Mouse (Mus musculus) limb, embryonic 12.5 days (tissue): ENCODE data around the gene Cdk4. TPM values are rescaled to one million over a fixed set of nuclear protein-coding genes. Genes with fewer than 3 reads are reported as not detected.

Experiments
- ATAC-seq: fragments of 200-750 bp; cut with Nextera tagmentation; 2 replicates; pipeline ENCODE4 v1.8.0; 2017; ENCODE audit warnings: low read depth, moderate TSS enrichment; ENCODE audit not compliant: insufficient number of reproducible peaks, insufficient read depth, low FRiP score, low TSS enrichment
- H3K27ac ChIP-seq: fragments of 300-500 bp; sonication (generic); 2 replicates; pipeline ENCODE4 v1.5.1; 2016; ENCODE audit warnings: mild to moderate bottlenecking, moderate library complexity
- H3K27me3 ChIP-seq: fragments of 300-500 bp; sonication (generic); 2 replicates; pipeline ENCODE4 v1.6.1; 2016; ENCODE audit warnings: mild to moderate bottlenecking, moderate library complexity
- H3K36me3 ChIP-seq: fragments of 300-500 bp; sonication (generic); 2 replicates; pipeline ENCODE4 v1.6.1; 2016; ENCODE audit warnings: mild to moderate bottlenecking, moderate library complexity
- H3K4me1 ChIP-seq: fragments of 300-500 bp; sonication (generic); replicated peaks from 2 replicates; pipeline ENCODE4 v1.6.1; 2016
- H3K4me2 ChIP-seq: fragments of 300-500 bp; sonication (generic); 2 replicates; pipeline ENCODE4 v1.6.1; 2016; ENCODE audit warnings: mild to moderate bottlenecking, moderate library complexity
- H3K4me3 ChIP-seq: fragments of 300-500 bp; sonication (generic); replicated peaks from 2 replicates; pipeline ENCODE4 v1.5.1; 2016; ENCODE audit warnings: mild to moderate bottlenecking
- H3K9ac ChIP-seq: fragments of 300-500 bp; sonication (generic); replicated peaks from 2 replicates; pipeline ENCODE4 v1.6.1; 2016; ENCODE audit warnings: mild to moderate bottlenecking, moderate library complexity
- H3K9me3 ChIP-seq: fragments of 300-500 bp; sonication (generic); 2 replicates; pipeline ENCODE4 v1.6.1; 2016; ENCODE audit warnings: mild to moderate bottlenecking, moderate library complexity
- WGBS: fragments of 180-500 bp; shearing (Covaris S2); methylation state at CpG from one replicate; pipeline ENCODE4 v1.1.7; 2016; 5-methylcytosine and 5-hydroxymethylcytosine counted together
- polyA plus RNA-seq: library from polyadenylated mRNA; unstranded; fragments of >200 nt; fragmentation: Nextera tagmentation; extraction: Ambion mirVana; gene quantifications from 2 replicates; pipeline ENCODE4 v1.2.1, GENCODE M21; 2016

Cdk4 gene
- polyA plus RNA-seq, 1 experiment from 2014 or later, result 2,376 TPM

DNA sequence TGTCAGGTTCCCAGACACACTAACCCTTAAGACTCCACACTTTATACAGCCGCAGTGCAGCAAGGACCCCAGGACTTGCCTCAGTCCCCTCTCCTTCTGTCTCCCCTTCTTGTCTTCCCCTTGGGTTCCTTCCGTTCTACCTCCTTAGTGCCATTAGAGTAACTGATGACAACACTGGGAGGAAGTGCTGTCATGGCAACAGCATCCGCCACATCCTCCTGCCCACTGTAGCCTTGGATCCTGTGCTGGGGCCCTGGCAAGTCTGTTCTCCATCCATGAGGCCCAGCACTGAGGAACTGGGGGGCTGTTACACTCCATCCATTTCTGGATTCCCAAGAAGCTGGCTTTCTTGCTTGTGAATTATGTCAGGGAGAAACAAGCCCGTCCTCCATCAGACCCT lies 12.7 kb downstream of the Cdk4 start:
- H3K27me3 ChIP-seq, result peaks cover 64% of the 10 kb centered on the region
- no peak overlapping the region for H3K4me3 ChIP-seq
- H3K9ac ChIP-seq, result no peak overlapping the region
- peaks cover 36% of the 10 kb centered on the region for H3K4me1 ChIP-seq
- 30% methylated on average over 4 of the region's 4 CpGs for WGBS
- ATAC-seq, result no peak
- H3K36me3 ChIP-seq, result no peaks in the 10 kb centered on the region
- no peak overlapping the region for H3K4me2 ChIP-seq
- no peaks in the 10 kb centered on the region for H3K9me3 ChIP-seq
- no peak overlapping the region for H3K27ac ChIP-seq

DNA sequence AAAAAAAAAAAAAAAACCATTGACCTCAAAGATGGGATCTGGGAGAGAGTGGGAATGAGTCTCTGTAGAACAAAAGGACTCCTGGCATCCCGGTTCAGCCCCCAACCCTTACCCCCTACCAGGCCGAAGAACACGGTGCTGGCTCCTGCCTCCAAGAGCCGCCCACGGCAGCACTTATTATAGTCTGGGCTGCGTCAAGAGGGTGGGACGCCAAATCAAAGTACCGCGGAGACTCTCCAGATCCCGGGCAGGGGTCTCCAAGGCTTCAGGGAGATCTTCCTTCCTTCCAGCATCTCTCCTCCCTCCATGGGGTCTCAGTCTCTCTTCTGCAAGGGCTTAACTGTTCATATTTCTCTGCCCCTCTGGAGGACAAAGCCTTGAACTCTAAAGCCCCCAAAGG lies 14.2 kb downstream of the Cdk4 start:
- no peaks in the 10 kb centered on the region for H3K9me3 ChIP-seq
- ATAC-seq, result no peak
- H3K27me3 ChIP-seq, result peaks cover 78% of the 10 kb centered on the region
- H3K9ac ChIP-seq, result no peak overlapping the region
- no peak overlapping the region for H3K27ac ChIP-seq
- H3K4me3 ChIP-seq, result no peak overlapping the region
- H3K4me2 ChIP-seq, result no peak overlapping the region
- no peaks in the 10 kb centered on the region for H3K36me3 ChIP-seq
- H3K4me1 ChIP-seq, result peaks cover 44% of the 10 kb centered on the region
- WGBS, result 6% methylated on average over 10 of the region's 10 CpGs

DNA sequence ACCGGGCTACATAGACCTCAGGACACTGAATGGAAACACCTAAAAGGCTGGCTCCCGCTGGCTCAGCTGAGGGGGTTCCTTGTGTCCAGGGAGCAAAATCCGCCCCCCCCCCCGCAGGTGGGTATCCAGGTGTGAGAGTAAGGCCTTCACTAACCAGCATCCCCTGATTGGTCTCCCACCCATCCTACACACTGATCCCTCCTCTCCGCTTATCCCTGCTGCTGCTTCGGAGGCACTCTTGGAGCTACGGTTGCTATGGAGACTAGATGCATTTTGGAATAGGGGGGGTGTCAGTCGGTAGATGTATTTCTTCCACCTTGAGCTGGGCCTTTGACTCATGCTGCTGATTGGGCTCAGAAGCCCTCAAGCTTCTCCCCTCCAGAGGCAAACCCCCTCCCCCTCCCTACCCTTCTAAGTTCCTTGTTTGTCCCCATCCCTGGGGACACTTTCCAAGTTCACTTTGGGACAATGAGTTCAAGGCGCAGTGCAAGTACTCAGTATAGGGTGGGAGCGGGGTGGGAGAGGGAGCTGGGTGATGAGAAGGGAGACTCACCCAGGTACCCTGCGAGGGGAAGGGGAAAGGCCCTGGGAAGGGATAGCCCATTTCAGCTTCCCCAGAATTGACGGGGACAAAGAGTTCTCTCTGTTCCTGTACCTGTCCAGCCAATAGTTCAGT lies 14.8 kb downstream of the Cdk4 start:
- H3K27ac ChIP-seq, result no peak overlapping the region

DNA sequence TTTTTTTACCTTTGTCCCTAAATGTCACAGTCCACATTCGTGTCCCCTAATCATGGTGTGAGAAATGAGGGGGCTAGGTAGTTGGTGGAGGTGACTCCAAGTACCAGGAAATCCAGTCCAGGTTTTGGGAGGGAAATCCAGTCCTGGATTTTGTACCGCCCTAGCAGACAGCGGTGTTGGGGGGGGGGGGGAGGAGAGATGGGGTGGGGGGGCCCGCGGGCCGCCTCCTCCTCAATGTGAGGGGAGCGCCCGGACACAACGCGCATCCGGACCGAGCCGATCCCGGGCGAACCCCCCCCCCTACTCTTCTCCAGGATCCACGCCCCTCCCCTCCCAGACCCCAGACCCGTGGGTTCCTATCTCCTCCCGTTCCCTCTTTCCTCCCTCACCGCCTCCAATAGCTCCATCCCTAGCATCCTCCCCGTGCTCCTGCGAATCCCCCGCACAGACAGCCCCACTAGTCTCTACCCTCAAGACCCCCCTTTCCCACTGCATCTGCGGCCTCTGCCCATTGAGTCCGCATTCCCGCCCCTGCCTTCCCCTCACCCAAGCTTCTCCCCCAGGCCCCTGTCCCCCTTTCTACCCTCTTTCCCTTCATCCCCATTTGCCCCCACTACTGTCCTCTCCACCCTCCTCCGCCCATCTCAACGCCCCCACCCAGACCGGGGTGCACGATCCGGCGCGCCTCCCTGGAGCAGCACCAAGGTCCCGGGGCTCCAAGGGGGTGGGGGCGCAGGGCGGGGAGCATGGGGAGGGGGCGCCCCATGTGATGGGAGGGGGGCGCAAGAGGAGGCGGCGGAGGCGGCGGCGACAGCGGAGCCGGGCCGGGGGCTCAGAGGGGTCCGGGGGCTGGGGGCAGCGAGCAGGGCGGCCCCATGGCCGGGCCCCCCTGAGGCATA lies 15.6 kb downstream of the Cdk4 start:
- under 1% methylated on average over 38 of the region's 49 CpGs for WGBS
- peaks cover 44% of the 10 kb centered on the region for H3K4me1 ChIP-seq
- 0 out of 2 replicates have a peak, but pooled peaks have one; percentile 23 for ATAC-seq

More for the DNA sequence above, 14.8 kb downstream of the Cdk4 start:
- WGBS, result 3% methylated on average over 12 of the region's 12 CpGs
- ATAC-seq, result no peak
- Histone ChIP-seq H3K27me3 (peaks cover 84% of the 10 kb centered on the region), H3K9me3 (no peaks in the 10 kb centered on the region), H3K9ac (no peak overlapping the region), H3K4me2 (peak overlapping the region; percentile 99), H3K36me3 (no peaks in the 10 kb centered on the region), H3K4me3 (peak overlapping the region; percentile 54), H3K4me1 (peaks cover 44% of the 10 kb centered on the region)

DNA sequence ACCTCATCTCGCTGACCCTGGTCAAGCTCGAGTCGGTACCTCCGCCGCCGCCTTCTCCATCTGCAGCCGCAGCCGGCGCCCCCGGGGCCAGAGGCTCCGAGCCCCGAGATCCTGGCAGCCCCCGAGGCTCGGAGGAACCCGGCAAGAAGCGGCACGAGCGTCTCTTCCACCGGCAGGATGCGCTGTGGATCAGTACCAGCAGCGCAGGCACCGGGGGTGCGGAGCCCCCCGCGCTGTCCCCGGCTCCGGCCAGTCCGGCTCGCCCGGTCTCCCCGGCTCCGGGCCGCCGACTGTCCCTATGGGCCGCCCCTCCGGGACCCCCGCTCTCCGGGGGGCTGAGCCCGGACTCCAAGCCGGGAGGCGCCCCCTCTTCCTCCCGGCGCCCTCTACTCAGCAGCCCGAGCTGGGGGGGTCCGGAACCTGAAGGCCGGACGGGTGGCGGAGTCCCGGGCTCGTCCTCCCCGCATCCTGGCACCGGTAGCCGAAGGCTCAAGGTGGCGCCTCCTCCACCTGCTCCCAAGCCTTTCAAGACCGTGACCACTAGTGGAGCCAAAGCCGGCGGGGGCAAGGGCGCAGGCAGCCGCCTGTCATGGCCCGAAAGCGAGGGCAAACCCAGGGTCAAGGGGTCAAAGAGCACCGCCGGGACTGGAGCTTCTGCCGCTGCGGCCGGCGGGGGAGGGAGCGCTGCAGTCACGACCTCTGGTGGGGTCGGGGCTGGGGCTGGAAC lies 16.5 kb downstream of the Cdk4 start:
- WGBS, result 3% methylated on average over 63 of the region's 70 CpGs
- Histone ChIP-seq H3K4me2 (peak overlapping the region; percentile 99), H3K36me3 (no peaks in the 10 kb centered on the region), H3K9ac (peak overlapping the region; percentile 60), H3K4me1 (peaks cover 44% of the 10 kb centered on the region), H3K9me3 (no peaks in the 10 kb centered on the region), H3K4me3 (peak overlapping the region; percentile 54), H3K27ac (no peak overlapping the region), H3K27me3 (peaks cover 99% of the 10 kb centered on the region)
- no peak for ATAC-seq

More for the DNA sequence above, 15.6 kb downstream of the Cdk4 start:
- peaks cover 92% of the 10 kb centered on the region for H3K27me3 ChIP-seq
- H3K27ac ChIP-seq, result no peak overlapping the region
- H3K36me3 ChIP-seq, result no peaks in the 10 kb centered on the region
- H3K9ac ChIP-seq, result peak overlapping the region; percentile 60
- H3K4me3 ChIP-seq, result peak overlapping the region; percentile 54
- H3K9me3 ChIP-seq, result no peaks in the 10 kb centered on the region
- H3K4me2 ChIP-seq, result peak overlapping the region; percentile 99

DNA sequence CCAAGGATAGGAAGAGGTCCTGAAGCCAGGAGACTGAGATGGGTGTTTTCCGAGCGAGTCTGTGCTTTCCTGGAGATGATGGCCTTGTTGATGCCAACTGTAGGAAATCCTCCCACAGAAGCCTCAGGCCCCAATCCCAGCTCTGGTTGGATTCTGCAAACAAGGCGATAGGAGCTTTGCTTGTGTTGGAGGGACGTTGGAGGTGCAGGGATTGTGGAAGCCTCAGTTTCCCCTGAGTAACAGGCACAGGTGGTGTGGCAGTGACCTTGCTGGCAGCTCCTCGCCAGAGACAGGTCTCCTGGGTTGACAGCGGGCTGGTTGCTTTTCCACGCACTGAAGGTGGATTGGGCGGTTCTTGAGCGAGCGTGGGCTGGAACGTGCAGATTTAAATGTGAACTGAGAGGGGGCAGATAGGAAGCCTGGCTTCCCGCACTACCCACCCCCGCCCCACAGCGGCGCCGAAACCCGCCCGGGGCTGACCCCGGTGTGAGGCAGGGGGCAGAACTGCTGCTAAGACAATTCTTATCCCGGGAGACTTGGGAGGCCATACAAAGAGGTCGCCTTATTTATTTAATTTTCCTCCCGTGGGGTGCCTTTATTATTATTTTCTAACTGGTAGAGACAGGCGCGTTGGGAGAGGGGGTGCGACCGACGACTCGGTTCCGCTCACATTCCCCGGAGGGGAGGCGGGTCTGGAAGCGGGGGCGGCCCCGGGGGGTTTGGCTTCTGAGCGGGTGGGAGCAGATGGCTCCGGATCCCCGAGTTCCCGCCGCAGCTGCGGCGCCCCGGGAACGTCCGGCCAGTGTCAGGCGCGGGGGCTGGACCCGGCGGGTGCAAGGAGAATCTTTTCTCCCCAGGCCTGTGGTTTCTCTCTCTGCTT lies 17.8 kb downstream of the Cdk4 start:
- Histone ChIP-seq H3K27ac (no peak overlapping the region), H3K9me3 (no peaks in the 10 kb centered on the region), H3K4me3 (peak overlapping the region; percentile 54), H3K4me1 (peaks cover 44% of the 10 kb centered on the region), H3K4me2 (peak overlapping the region; percentile 50), H3K27me3 (peaks cover 94% of the 10 kb centered on the region), H3K9ac (no peak overlapping the region; the same call in 1 of the 2 replicates), H3K36me3 (no peaks in the 10 kb centered on the region)
- WGBS, result 2% methylated on average over 48 of the region's 48 CpGs
- ATAC-seq, result no peak

DNA sequence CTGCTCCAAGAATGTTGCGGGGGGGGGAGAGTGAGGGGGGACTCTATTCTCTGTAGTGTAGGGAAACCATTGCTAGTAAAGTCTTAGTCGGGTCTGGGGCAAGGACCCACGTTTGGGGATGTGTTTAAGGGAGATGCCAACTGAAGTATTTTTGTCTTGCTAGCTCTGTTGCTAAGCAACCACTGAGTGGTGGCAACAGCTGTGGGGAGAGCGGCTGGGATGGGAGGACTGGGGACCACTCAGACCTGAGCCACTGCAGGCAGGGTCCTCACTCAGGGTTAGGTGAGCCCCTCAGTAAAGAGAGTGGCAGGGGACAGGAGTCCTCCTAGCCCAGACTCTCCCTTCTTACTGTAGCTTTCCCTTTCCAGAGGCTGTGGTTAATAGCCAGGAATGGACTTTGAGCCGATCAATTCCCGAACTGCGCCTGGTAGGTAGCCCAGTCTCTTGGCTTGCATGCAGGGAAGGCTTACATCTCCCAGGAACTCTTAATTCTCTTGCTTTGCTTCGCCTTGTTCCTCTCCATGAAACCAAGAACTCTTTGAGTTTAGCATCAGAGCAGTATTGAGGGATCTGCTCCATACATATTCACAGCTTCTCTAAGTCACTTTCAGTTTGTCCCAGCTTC lies 18.8 kb downstream of the Cdk4 start:
- no peaks in the 10 kb centered on the region for H3K9me3 ChIP-seq
- no peak overlapping the region for H3K9ac ChIP-seq
- H3K4me2 ChIP-seq, result 0 out of 2 replicates have a peak overlapping the region, but pooled peaks have one; percentile 50
- ATAC-seq, result 0 out of 2 replicates have a peak, but pooled peaks have one; percentile 22
- H3K27me3 ChIP-seq, result peaks cover 94% of the 10 kb centered on the region
- H3K4me3 ChIP-seq, result peak overlapping the region; percentile 54; the same call in 1 of the 2 replicates
- WGBS, result 24% methylated on average over 8 of the region's 8 CpGs
- H3K4me1 ChIP-seq, result peaks cover 44% of the 10 kb centered on the region
- H3K27ac ChIP-seq, result no peak overlapping the region
- no peaks in the 10 kb centered on the region for H3K36me3 ChIP-seq

DNA sequence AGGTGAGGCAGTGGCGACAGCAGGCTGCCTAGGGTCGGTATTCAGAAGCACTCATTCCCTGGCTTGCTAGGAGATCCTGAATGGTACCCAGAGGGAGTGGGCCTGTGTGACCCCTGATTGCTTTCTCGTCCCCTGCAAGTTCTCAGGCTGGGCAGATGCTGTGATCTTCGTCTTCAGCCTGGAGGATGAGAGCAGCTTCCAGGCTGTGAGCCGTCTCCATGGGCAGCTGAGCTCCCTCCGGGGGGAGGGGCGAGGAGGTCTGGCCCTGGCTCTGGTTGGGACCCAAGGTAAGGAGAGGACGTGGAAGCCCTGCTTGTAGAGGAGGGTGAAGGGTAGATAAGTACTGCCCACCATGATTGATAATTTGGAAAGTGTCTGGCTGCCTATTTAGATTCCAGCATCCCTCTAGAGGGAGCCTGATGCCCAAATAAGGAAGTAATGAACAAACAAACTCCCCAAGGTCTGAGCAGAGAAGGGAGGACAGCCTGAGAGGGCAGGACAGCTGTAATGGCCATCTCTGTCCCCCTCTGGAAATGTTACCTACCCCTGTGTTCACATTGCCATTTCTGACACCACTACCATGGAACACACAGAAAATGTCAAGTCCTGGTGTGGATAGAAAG lies 20.1 kb downstream of the Cdk4 start:
- H3K4me2 ChIP-seq, result no peak overlapping the region
- H3K4me3 ChIP-seq, result no peak overlapping the region
- 33% methylated on average over 8 of the region's 8 CpGs for WGBS
- no peak overlapping the region for H3K27ac ChIP-seq
- H3K4me1 ChIP-seq, result peaks cover 35% of the 10 kb centered on the region
- no peaks in the 10 kb centered on the region for H3K9me3 ChIP-seq
- ATAC-seq, result no peak
- H3K9ac ChIP-seq, result no peak overlapping the region
- H3K27me3 ChIP-seq, result peaks cover 95% of the 10 kb centered on the region
- no peaks in the 10 kb centered on the region for H3K36me3 ChIP-seq

DNA sequence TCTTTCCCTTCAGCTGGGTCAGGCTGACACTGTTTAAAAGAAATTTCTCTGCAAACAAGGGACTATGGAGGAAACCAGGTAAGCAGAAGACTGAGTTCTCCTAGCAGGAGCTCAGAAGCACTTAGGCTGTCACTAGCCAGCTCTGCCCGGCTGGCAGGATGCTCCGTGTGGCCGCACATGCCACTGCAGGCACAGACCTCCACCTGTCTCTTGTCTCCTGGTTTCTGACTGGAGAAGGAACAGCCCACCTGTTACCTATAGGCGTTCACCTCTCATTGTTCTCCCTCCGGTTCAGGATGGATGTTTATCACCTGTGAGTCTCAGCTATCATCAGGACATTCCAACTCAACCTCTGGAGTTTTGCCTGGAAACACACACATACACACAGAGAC lies 20.6 kb downstream of the Cdk4 start:
- Histone ChIP-seq H3K27me3 (peaks cover 95% of the 10 kb centered on the region), H3K4me2 (no peak overlapping the region), H3K9me3 (no peaks in the 10 kb centered on the region), H3K9ac (no peak overlapping the region), H3K4me3 (no peak overlapping the region), H3K36me3 (no peaks in the 10 kb centered on the region), H3K4me1 (peaks cover 33% of the 10 kb centered on the region), H3K27ac (no peak overlapping the region)
- no peak for ATAC-seq
- WGBS, result 47% methylated on average over 5 of the region's 5 CpGs

DNA sequence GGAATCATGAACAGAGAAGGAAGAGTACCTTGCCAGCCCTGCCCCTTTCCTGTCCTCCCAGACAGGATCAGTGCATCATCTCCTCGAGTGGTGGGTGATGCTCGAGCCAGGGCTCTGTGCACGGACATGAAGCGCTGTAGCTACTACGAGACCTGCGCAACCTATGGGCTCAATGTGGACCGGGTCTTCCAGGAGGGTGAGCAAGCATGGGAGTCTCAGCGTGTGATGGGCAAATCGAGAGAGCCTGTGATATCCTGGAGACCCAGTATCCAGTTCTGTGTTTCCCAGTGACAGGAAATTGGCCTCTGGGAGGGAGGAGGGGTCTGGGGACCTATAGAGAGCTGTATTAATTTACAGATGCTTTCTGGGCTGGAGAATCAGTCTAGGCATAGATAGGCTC lies 21.7 kb downstream of the Cdk4 start:
- Histone ChIP-seq H3K4me3 (no peak overlapping the region), H3K4me2 (no peak overlapping the region), H3K4me1 (peaks cover 21% of the 10 kb centered on the region), H3K27ac (no peak overlapping the region), H3K9ac (no peak overlapping the region), H3K36me3 (no peaks in the 10 kb centered on the region), H3K27me3 (peaks cover 95% of the 10 kb centered on the region), H3K9me3 (no peaks in the 10 kb centered on the region)
- ATAC-seq, result no peak
- 76% methylated on average over 9 of the region's 9 CpGs for WGBS
